Comparison of ENCODE assay signal across 8 mouse cellular contexts in the genomic region with DNA sequence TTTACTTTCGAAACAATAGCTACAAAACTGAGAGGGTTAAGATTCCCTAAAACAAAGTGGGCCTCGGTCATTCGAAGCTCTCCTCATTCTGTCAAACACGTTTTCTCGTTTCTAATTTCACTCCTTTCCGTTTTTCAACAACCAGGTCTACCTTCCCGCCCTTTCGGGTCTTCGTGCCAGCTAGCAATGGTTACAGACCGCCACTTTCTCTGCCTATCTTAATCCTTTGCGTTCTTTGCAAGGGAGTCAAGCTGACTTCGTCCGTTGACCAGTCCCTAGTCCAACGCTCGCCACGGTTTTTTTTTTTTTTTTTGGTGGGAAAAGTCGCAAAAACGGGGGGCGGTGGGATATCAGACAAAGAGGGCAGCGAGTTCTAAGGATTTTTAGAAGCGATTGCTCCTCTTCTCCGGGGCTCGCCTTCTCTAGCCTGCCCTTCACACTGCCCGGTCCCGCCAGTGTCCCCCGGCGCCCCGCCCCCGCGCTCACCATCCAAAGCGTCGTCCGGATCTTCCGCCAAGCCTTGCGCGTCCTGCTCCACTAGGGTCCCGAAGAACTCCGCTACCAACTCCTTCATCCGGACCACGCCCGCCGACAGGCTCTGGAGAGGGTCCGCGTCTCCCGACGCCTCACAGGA. TPM values are rescaled to one million over a fixed set of nuclear protein-coding genes. Genes with fewer than 3 reads are reported as not detected.
DNase-seq lines count a peak whose midpoint lies in the region; ATAC-seq and TF ChIP-seq lines count a peak whose summit lies in the region.

No protein-coding gene starts in this region.

- H3K36me3 ChIP-seq in hindbrain, embryonic 11.5 days (ENCODE audit: control insufficient read depth, insufficient read depth, low read length): no peaks in the 10 kb centered on the region
- H3K36me3 ChIP-seq in macrophage (ENCODE audit: inconsistent target): peaks cover 6% of the 10 kb centered on the region; the same call in 1 of the 2 replicates

- WGBS in hindbrain, embryonic 11.5 days: 2% methylated on average over 46 of the region's 46 CpGs
- 3% methylated on average over 43 of the region's 46 CpGs for WGBS in macrophage (ENCODE audit: missing documents)

- no peak for DNase-seq in layer of hippocampus, adult 2 months (ENCODE audit: low spot score in 2 of 2)
- DNase-seq in layer of hippocampus, adult 9-10 months (ENCODE audit: low spot score): no peak
- peak; percentile 42 for DNase-seq in embryo, embryonic 10.5 days (ENCODE audit: low spot score)
- DNase-seq in hindbrain, embryonic 11.5 days (ENCODE audit: low spot score): no peak
- no peak for DNase-seq in urinary bladder, adult 2 months (ENCODE audit: low spot score)
- DNase-seq in urinary bladder, postnatal 10 days (ENCODE audit: low spot score): no peak
- DNase-seq in urinary bladder, postnatal 36 days (ENCODE audit: low spot score in 2 of 2): no peak

- no peaks in the 10 kb centered on the region for H3K9me3 ChIP-seq in hindbrain, embryonic 11.5 days (ENCODE audit: control insufficient read depth, low read length)

- peaks cover 6% of the 10 kb centered on the region for H3K4me1 ChIP-seq in hindbrain, embryonic 11.5 days (replicated peaks; ENCODE audit: control insufficient read depth, insufficient read depth, low read length)

- H3K9ac ChIP-seq in hindbrain, embryonic 11.5 days (ENCODE audit: low read depth, low read length): peak overlapping the region; percentile 85

- peak overlapping the region; percentile 80 for H3K4me3 ChIP-seq in layer of hippocampus, adult 2 months
- peak overlapping the region; percentile 61 for H3K4me3 ChIP-seq in hindbrain, embryonic 11.5 days (ENCODE audit: low read depth, low read length)
- peak overlapping the region; percentile 73 for H3K4me3 ChIP-seq in macrophage (ENCODE audit: inconsistent target)

- peaks cover 90% of the 10 kb centered on the region for H3K79me2 ChIP-seq in macrophage (ENCODE audit: inconsistent target)

- H3K27ac ChIP-seq in layer of hippocampus, adult 2 months: peak overlapping the region; percentile 89
- H3K27ac ChIP-seq in hindbrain, embryonic 11.5 days (ENCODE audit: low read depth, low read length): peak overlapping the region; percentile 74
- H3K27ac ChIP-seq in macrophage: peak overlapping the region; percentile 51

- peak; percentile 87 for ATAC-seq in hindbrain, embryonic 11.5 days (ENCODE audit: low FRiP score)

- H3K27me3 ChIP-seq in hindbrain, embryonic 11.5 days (ENCODE audit: control insufficient read depth, insufficient read depth, low read length): no peaks in the 10 kb centered on the region

- H3K4me2 ChIP-seq in hindbrain, embryonic 11.5 days (replicated peaks; ENCODE audit: low read depth, low read length): peak overlapping the region; percentile 85

- TF ChIP-seq CTCF in layer of hippocampus, adult 2 months (conservative IDR thresholded peaks at IDR 0.05): no peak

RNA-seq across cellular contexts. Expression of a gene that starts 0.4 kb away (rescaled TPM):
- not detected for total RNA-seq in layer of hippocampus, adult 2 months (2021)
- polyA plus RNA-seq in hindbrain, embryonic 11.5 days (2014; fragmentation: Nextera tagmentation; extraction: Ambion mirVana): not detected in 2 replicates
- total RNA-seq in macrophage (2018; cell fraction: chromatin; rRNA removed): not detected
- total RNA-seq in macrophage (2018; cell fraction: cytosol; rRNA removed): not detected
- not detected for total RNA-seq in macrophage (2018; cell fraction: nucleus; rRNA removed)
- not detected in 3 replicates for polyA plus RNA-seq in macrophage (2018)
- polyA plus RNA-seq in urinary bladder, adult 2 months (2012; rRNA removed): not detected in 2 replicates

RNA-seq across cellular contexts. Expression of a gene that starts 0.4 kb away (rescaled TPM):
- total RNA-seq in layer of hippocampus, adult 2 months (2021): 10 to 100 TPM; 13.2 to 13.4 TPM
- 47.2 and 56.2 TPM in 2 replicates for polyA plus RNA-seq in hindbrain, embryonic 11.5 days (2014; fragmentation: Nextera tagmentation; extraction: Ambion mirVana)
- total RNA-seq in macrophage (2018; cell fraction: chromatin; rRNA removed): 10 to 100 TPM in 22 of 26 experiments, 1 to 10 TPM in 4; 6.5 to 23.9 (median 13.9) TPM
- 10 to 100 TPM in 8 of 26 experiments, 1 to 10 TPM in 18; 7.2 to 12.6 (median 9.0) TPM for total RNA-seq in macrophage (2018; cell fraction: cytosol; rRNA removed)
- total RNA-seq in macrophage (2018; cell fraction: nucleus; rRNA removed): 10 to 100 TPM in 19 of 26 experiments, 1 to 10 TPM in 7; 6.5 to 22.7 (median 15.9) TPM
- 5.2 to 11.5 TPM (median 9.4 TPM) in 3 replicates for polyA plus RNA-seq in macrophage (2018)
- polyA plus RNA-seq in urinary bladder, adult 2 months (2012; rRNA removed): 10.4 and 11.8 TPM in 2 replicates

RNA-seq across cellular contexts. Expression of a gene that starts 0.6 kb away (rescaled TPM):
- total RNA-seq in layer of hippocampus, adult 2 months (2021): 10 to 100 TPM; 29.8 to 31.3 TPM
- 58.8 and 69.1 TPM in 2 replicates for polyA plus RNA-seq in hindbrain, embryonic 11.5 days (2014; fragmentation: Nextera tagmentation; extraction: Ambion mirVana)
- 10 to 100 TPM in 10 of 26 experiments, 1 to 10 TPM in 16; 2.9 to 18.2 (median 8.2) TPM for total RNA-seq in macrophage (2018; cell fraction: chromatin; rRNA removed)
- total RNA-seq in macrophage (2018; cell fraction: cytosol; rRNA removed): 10 to 100 TPM; 10.3 to 29.2 (median 22.4) TPM
- 10 to 100 TPM in 18 of 26 experiments, 1 to 10 TPM in 8; 6.3 to 21.8 (median 13.2) TPM for total RNA-seq in macrophage (2018; cell fraction: nucleus; rRNA removed)
- 11.5 to 23.4 TPM (median 20.9 TPM) in 3 replicates for polyA plus RNA-seq in macrophage (2018)
- polyA plus RNA-seq in urinary bladder, adult 2 months (2012; rRNA removed): 24.2 and 25.3 TPM in 2 replicates

RNA-seq across cellular contexts. Expression of a gene that starts 1.3 kb away (rescaled TPM):
- total RNA-seq in layer of hippocampus, adult 2 months (2021): 10 to 100 TPM; 13.2 to 16.0 TPM
- polyA plus RNA-seq in hindbrain, embryonic 11.5 days (2014; fragmentation: Nextera tagmentation; extraction: Ambion mirVana): 34.1 and 36.2 TPM in 2 replicates
- total RNA-seq in macrophage (2018; cell fraction: chromatin; rRNA removed): 1 to 10 TPM; 1.1 to 7.9 (median 2.6) TPM
- total RNA-seq in macrophage (2018; cell fraction: cytosol; rRNA removed): 1 to 10 TPM; 3.1 to 6.8 (median 5.1) TPM
- total RNA-seq in macrophage (2018; cell fraction: nucleus; rRNA removed): 10 to 100 TPM in 1 of 26 experiments, 1 to 10 TPM in 25; 2.1 to 10.3 (median 4.5) TPM
- polyA plus RNA-seq in macrophage (2018): 4.1 to 7.2 TPM (median 4.5 TPM) in 3 replicates
- 8.0 and 9.6 TPM in 2 replicates for polyA plus RNA-seq in urinary bladder, adult 2 months (2012; rRNA removed)

RNA-seq across cellular contexts. Expression of a gene that starts 13.6 kb away (rescaled TPM):
- total RNA-seq in layer of hippocampus, adult 2 months (2021): 1 to 10 TPM; 5.1 TPM
- 10.8 and 11.3 TPM in 2 replicates for polyA plus RNA-seq in hindbrain, embryonic 11.5 days (2014; fragmentation: Nextera tagmentation; extraction: Ambion mirVana)
- 10 to 100 TPM in 20 of 26 experiments, 1 to 10 TPM in 6; 2.8 to 25.3 (median 14.0) TPM for total RNA-seq in macrophage (2018; cell fraction: chromatin; rRNA removed)
- 10 to 100 TPM in 23 of 26 experiments, 1 to 10 TPM in 3; 9.5 to 18.3 (median 13.8) TPM for total RNA-seq in macrophage (2018; cell fraction: cytosol; rRNA removed)
- total RNA-seq in macrophage (2018; cell fraction: nucleus; rRNA removed): 10 to 100 TPM in 25 of 26 experiments, 1 to 10 TPM in 1; 4.4 to 35.3 (median 23.1) TPM
- polyA plus RNA-seq in macrophage (2018): 11.4 to 13.5 TPM (median 12.9 TPM) in 3 replicates
- polyA plus RNA-seq in urinary bladder, adult 2 months (2012; rRNA removed): 3.2 and 4.0 TPM in 2 replicates
